Mouse (Mus musculus): ENCODE data around the gene Cerk.
A peak's percentile ranks its signal among the peaks of the same experiment; 100 is the strongest.

Gene Cerk

DNA sequence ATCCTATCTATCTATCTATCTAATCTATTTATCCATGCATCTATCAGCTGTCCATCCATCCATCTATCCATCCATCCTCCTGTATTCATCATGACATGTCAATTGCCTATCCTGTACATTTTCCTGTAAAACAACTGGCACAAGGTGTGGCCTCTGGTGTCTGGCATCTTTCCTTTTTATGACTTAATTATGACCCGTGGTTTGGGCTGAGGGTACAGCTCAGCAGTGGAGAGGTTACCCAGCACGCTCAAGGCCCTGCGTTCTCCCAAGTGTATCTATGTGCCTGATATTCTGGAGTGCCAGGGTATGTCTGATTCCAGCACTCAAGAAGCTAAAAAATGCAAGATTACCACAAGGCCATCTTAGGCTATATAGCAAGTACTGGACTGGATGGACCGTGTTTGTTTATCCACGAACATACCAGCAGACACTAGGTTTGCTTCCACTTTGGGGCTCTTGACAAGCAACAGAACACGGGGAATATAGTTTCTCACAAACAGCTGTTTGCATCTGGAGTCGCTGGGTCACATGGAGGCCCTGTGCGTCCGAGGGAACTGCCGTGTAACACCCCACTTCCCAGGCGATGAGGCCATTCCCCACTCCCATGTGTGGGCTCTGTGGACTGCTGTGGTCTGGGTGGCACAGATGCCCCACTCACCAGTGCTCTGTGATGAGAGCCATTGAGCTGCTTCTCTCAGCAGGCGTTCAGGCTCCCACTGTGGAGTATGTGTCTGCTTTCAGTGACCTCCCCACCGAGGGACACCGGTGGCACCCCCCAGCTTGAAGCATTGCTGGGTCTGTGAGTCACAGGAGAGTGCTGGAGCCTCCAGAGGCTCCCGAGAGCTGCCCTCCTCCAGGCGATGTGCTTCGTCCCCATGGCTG, 90.0 kb downstream of the Cerk start:
- no peak for ATAC-seq (ENCODE audit: insufficient number of reproducible peaks, low FRiP score, low TSS enrichment)

DNA sequence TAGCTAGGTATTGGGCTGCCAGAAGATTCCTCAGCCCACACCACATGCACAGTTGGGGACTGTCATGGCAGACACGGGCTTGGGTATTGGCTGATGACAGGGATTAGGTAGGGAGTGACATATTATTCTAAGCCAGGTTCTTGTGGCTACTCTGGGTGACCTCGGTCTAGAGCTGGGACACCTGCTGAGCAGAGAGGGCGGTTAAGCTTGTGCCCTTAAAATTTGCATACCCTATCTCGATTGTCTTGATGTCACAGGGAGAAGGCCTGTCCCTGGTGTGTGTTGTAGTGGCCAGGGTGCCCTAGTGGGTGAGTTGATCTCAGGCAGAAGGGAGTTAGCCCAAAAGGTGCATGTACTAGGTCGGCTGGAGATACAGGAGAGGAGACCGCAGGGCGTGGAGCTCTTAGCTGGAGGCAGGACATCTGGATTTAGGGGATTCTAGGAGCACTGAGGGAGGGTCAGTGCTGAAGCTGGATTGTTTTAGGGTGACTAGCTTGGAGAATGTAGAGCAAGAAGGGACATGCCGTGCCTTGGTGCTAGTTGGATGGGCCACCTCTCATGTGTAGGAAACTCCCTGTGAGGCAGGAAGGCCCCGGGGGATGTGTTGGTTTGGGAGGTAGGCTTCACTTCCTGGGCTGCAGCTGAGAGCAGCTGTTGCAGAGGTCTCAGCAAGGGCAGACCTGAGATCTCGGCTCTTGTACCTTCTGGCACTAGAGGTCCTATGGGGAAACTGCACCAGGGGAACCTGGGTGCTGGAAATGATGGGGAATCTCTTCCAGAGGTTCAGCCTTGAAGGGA, 91.4 kb downstream of the Cerk start:
- no peak for ATAC-seq (ENCODE audit: insufficient number of reproducible peaks, low FRiP score, low TSS enrichment)

DNA sequence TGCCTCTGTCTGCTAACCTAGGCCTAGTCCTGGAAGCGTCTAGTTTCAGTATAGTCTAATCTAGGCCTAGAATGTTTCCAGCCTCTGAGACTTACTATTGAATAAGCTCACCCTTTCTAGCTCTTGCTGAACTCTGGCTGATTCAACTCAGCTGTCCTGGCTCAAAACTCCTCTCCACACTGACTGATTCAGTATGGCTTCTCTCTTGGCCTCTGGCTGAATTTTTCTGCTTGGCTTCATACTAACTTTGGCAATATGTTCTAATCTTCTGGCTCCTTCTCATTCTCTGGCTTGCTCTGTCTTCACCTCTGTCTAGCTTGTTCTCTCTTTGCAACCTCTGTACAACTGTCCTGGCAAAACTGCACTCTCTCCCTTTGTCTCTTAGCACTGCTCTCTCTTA, 92.7 kb downstream of the Cerk start:
- ATAC-seq (ENCODE audit: insufficient number of reproducible peaks, low FRiP score, low TSS enrichment): no peak

DNA sequence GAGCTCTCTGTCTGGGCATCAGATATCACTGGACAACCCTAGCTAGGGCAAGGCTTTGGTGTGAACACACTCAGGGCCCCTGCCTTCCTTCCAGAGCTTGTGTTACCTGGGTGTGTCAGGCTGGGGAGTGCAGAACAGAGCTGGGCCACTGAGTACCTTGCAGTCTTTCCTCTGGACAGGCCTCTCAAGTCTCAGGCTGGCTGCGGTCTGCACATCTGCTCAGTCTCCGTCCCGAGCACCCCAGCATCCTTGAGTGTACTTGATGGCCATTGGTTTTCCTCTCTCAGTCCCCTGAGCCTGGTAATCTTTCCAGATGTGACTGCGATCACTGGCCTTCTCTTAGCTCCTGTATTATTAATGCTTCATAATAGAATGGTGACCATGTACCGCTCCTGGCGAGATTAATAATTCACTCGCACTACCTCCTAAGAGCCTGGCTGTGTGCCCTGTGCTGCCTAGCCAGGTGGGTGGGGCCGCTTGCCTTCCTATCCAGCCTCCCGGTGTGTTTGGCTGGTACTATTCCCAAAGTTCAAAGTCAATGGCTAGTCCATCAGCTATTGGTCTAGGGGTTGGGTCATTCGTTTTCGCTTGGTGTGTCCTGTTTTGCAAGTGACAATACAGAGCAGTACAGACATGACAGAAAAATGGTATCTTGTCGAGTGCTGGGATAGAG, 93.8 kb downstream of the Cerk start:
- 0 out of 2 replicates have a peak, but pooled peaks have one; percentile 7 for ATAC-seq (ENCODE audit: insufficient number of reproducible peaks, low FRiP score, low TSS enrichment)

DNA sequence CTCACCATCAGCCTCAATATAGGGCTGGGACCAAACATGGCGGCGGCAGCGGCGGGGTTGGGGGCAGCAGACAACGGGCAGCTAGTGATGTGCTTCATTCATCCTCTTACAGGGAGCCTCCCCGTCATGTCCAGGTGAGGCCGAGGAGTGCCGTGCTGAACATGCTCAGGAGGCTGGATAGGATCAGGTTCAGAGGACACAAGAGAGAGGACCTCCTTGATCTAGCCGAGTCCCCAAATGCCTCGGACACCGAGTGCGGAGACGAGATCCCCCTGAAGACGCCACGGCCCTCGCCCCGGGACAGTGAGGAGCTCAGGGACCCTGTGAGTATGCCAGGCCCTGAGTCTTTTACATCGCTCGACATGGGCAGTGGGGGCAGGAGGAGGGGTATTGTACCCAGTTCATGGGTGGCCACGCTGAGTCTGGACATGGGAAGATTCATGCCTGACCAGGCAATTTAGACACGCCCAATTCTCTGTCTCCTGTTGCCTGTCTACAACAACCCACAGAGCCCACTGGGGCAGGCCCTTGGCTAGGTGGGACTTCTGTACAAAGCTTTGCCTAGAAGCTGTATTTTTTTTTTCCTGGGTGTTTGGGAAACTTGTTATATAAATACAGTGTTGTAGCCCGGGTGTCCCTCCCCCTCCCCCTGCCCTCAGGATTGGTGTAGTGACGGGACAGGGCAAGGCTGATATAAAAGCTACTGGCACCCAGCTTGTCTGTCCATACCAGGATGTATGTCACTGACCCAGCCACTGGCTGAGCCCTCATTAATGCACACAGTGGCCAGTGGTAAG, 94.5 kb downstream of the Cerk start:
- ATAC-seq (ENCODE audit: insufficient number of reproducible peaks, low FRiP score, low TSS enrichment): no peak

DNA sequence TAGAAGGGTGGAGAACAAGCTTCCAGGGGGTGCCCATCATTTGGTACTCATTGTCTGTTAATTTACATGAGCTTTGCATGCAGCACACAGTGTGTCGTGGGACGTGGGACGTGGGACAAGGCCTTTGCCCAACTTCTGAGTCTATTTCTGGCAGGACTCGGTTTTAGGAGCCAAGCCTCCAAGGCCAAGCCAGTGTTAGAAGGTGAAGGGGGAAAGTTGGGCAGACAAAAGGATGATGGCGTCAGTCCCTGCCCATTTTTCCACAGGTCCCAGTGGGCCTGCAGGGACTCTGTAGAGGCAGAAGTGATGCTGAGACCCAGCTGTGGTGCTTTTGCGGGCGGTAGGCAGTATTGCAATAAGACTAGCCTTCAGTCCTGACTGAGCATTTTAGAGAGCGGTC, 95.4 kb downstream of the Cerk start:
- ATAC-seq (ENCODE audit: insufficient number of reproducible peaks, low FRiP score, low TSS enrichment): no peak

DNA sequence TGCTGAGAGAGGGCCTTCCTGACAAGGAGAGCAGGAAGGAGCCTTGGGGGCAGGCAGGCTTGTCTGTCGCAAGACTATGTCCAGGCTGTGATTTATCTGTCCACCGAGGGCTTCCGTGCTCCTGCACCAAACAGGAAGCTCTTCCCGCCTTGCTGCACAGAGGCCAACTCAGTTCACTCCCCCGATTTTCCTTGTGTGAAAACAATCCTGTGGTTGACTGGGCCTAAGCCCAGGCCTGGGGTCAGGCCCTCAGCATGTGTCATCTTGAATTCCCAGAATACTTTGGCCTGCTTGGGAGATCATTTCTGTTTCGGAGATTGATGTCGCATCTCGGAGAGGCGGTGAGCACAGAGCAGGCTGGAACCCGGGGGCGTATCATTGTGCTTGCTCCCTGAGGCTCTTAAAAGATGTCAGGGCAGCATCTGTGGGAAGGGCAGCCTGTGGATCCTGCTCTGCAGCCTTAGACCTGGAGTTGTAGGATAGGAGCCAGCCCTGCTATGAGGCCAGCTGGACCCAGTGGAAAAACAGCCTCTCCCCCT, 95.9 kb downstream of the Cerk start:
- no peak for ATAC-seq (ENCODE audit: insufficient number of reproducible peaks, low FRiP score, low TSS enrichment)
